Mouse (Mus musculus) embryonic fibroblast, embryonic 13.5 days (primary cell): Measurements from ENCODE around the gene Morn3. TPM values are rescaled to one million over a fixed set of nuclear protein-coding genes. Genes with fewer than 3 reads are reported as not detected.

Source experiments
- H3K27ac ChIP-seq: 2 replicates; pipeline ENCODE4 v1.5.1; 2012; ENCODE audit warnings: low read length, control low read depth, inconsistent platforms; ENCODE audit not compliant: insufficient read depth
- H3K4me1 ChIP-seq: 2 replicates; pipeline ENCODE4 v1.6.1; 2011; ENCODE audit warnings: low read length; ENCODE audit not compliant: control insufficient read depth, insufficient read depth
- H3K4me3 ChIP-seq: 2 replicates; pipeline ENCODE4 v1.5.1; 2011; ENCODE audit warnings: mild to moderate bottlenecking, control low read depth, low read length; ENCODE audit not compliant: insufficient read depth
- CTCF ChIP-seq: IDR thresholded peaks from 2 replicates; pipeline ENCODE4 v1.5.1; 2011; ENCODE audit warnings: mild to moderate bottlenecking, control low read depth, low read length, moderate library complexity, borderline replicate concordance; ENCODE audit not compliant: insufficient read depth
- POLR2A ChIP-seq: IDR thresholded peaks from 2 replicates; pipeline ENCODE4 v1.6.1; 2011; ENCODE audit warnings: low read depth, mild to moderate bottlenecking, control low read depth, low read length, moderate library complexity
- polyA plus RNA-seq: library from polyadenylated mRNA; stranded (reverse); fragments of >200 nt; gene quantifications from 2 replicates; pipeline ENCODE4 v1.2.4, GENCODE M21; 2011; ENCODE audit warnings: low read depth; ENCODE audit not compliant: missing spikeins, insufficient read length

Gene Morn3
- not detected in 2 replicates for polyA plus RNA-seq

- Histone ChIP-seq H3K4me3 (no peak within 1 kb of the TSS), H3K27ac (no peak within 1 kb of the TSS), H3K4me1 (no peaks in the 10 kb centered on the region)
- TF ChIP-seq POLR2A (no peak), CTCF (no peak)
Measured at GRCm38 (mm10) chr5:123046916-123047315, at the start of gene Morn3. Morn3 (minus strand) TSS chr5:123047016.

- Histone ChIP-seq H3K4me3 (no peak overlapping the region), H3K27ac (no peak overlapping the region), H3K4me1 (peaks cover 3% of the 10 kb centered on the region; the same call in 1 of the 2 replicates)
- TF ChIP-seq CTCF (no peak), POLR2A (no peak)
Measured at GRCm38 (mm10) chr5:123096299-123096698, 49.5 kb upstream of the Morn3 start.

DNA sequence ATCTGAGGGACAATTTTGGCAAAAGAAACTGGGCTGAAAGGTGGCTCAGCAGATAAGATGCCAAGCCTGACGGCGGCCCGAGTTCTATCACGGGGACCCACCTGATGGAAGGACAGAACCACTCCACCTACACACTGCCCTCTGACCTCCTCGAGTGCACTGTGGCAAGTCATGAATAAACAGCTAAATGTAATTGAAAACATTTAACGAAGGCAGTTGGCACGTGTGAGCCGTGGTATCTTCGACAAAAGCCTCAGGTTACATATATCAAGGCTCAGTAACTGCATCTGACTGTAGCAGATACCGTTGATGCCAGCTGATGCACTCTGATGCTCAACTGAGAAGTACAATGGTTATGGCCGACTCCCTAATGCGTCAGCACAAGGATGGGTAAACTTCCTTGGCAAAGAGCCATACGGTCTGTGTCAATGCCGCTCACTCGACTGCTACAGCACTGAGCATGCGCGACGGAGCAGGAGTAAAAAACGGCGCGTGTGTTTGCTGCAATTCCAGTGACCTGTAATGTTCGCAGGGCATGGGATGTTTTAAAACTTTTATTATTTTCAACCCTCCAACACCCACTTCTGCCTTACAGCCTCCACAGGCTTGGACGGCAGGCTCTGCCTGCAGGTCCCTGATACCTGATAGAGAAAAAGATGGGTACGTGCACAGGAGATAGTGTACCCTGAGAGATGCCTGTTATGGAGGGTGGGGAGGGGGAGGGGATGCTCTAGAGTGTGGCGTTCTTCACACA lies 47.6 kb upstream of the Morn3 start:
- no peak overlapping the region for H3K27ac ChIP-seq
- TF ChIP-seq CTCF, result no peak
- H3K4me1 ChIP-seq, result peaks cover 3% of the 10 kb centered on the region
- H3K4me3 ChIP-seq, result no peak overlapping the region

DNA sequence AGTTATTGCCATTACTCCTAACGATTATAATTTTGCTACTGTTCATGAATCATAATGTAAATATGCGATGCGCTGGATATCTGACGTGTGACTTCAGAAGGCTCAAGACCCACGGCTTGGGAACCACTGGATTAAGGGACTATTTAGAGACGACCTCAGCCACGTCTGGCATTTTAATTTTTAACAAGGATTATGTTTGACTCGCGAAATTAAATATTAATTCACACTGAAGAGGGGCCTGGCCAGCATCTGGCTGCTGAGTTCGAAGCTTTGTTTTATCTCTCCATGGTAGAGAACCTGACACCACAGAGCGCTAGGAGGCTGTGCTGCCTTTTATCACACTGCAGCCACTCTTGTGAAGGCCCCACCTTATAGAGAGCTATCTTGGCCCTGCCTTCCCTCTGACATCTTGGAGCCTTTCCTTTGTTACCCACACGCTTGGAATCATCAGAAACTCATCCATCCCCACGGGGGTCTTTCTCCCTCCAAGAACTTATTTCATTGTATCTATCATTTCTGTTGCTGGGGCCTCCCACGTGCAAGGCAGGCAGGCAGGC lies 46.3 kb upstream of the Morn3 start:
- H3K4me3 ChIP-seq, result no peak overlapping the region
- peaks cover 3% of the 10 kb centered on the region for H3K4me1 ChIP-seq
- H3K27ac ChIP-seq, result no peak overlapping the region
- TF ChIP-seq POLR2A (no peak), CTCF (no peak)

DNA sequence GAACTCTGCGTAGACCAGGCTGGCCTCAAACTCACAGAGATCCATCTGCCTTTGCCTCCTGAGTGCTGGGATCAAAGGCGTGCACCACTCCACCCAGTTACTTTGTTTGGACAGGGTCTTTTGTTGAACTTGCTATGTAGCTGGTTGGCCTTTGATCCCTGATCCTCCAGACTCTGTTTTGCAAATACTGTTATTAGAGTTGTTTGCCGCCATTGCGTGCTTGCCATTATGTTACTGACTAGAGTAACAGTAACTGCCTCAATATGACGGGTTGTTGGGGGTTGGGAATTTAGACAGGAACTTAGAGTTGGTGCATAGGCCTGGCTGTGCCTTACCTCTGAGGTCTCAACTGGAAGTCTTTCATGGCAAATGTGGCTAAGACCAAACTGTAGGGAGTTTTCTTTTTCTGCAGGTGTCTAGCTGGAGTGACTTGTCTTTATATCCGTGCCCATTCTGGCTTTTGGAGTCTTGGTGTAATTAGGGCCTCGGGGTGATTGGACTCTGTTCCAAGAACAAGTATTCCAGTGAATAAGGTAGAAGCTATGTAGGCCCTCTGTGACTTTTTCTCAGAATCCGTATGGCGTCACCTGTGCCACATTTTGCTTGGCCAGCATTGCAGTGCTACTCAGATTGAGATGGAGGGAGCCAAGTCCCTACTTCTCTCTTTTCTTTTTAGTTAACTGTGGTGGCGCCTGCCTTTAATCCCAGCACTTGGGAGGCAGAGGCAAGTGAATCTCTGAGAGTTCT lies 43.9 kb upstream of the Morn3 start:
- TF ChIP-seq POLR2A (no peak), CTCF (no peak)
- Histone ChIP-seq H3K4me3 (no peak overlapping the region), H3K27ac (no peak overlapping the region), H3K4me1 (no peaks in the 10 kb centered on the region; the same call in 1 of the 2 replicates)

- TF ChIP-seq CTCF (no peak), POLR2A (no peak)
- Histone ChIP-seq H3K4me1 (no peaks in the 10 kb centered on the region; the same call in 1 of the 2 replicates), H3K4me3 (no peak overlapping the region), H3K27ac (no peak overlapping the region)
Measured at GRCm38 (mm10) chr5:123088784-123089183, 42.0 kb upstream of the Morn3 start.

DNA sequence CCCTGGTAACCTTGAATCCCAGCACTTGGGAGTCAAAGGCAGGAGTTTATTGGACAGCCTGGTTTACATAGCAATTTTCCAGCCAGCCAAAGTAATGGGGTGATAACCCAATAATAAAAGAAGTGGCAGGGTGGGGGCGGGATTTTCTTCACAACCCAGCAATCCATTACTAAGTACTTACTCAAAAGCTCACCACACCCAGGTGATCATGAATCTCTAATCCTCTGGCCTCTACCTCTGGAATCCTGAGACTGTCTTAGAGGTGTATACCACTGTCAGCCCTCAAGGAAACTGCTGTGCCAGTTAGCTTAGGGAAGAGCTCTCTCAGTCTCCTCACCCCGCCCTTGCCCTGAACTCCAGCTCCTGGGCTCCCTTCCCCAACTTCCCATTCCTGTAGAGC lies 39.7 kb upstream of the Morn3 start:
- TF ChIP-seq CTCF, result no peak
- TF ChIP-seq POLR2A, result no peak
- Histone ChIP-seq H3K4me3 (no peak overlapping the region), H3K27ac (no peak overlapping the region), H3K4me1 (no peaks in the 10 kb centered on the region; the same call in 1 of the 2 replicates)

DNA sequence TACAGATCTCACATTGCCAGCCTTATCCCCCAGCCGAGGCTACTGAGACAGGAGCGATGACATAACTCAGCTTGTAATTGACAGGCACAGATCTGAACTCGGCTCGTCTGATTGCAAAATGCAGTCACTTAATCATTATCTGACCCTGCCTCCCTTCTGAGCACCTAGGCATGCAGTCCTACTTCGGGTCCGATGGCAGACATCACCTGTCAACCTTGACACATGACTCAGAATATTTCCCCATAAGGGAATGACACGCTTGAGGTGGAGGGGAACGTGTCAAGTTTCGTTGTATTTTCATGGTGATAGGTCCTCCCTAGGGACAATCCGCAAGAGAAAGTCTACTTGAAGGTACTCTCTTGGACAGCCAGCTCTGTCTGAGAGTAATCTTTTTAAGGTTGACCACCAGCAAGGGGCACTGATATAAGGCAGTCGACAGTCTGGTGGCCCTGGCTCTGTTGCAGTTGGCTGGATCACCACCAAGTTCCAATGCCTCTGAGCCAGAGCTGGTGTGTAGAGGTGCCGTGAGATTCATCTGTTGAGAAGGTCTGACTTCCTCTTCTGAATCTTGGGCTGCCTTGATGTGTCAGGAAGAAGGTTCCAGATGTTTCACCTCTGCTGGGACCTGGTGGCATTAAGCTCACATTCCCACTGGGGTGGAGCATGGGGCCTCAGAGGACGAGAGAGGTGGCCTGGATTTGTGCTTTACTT lies 36.7 kb upstream of the Morn3 start:
- TF ChIP-seq POLR2A (no peak), CTCF (no peak)
- Histone ChIP-seq H3K4me3 (no peak overlapping the region), H3K4me1 (no peaks in the 10 kb centered on the region), H3K27ac (no peak overlapping the region)

DNA sequence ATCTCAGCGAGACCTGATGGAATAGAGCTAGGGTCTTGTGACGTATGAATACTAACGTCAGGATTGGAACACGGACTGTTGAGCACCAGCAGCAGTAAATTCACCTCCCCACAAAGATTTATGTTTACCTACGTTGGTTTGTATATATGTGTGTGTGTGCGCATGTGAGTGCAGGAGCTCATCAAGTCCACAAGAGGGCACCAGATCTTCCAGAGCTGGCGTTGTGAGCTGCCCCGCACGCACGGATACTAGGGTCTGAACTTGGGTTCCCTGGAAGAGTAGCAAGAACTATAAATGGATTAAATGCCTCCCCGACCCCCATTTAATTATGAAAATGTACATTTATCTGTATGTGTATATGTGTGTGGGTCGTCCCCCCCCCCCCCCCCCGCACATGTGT lies 33.7 kb upstream of the Morn3 start:
- no peak overlapping the region for H3K27ac ChIP-seq
- no peak overlapping the region for H3K4me3 ChIP-seq
- no peak for TF ChIP-seq POLR2A
- TF ChIP-seq CTCF, result no peak
- H3K4me1 ChIP-seq, result 0 out of 2 replicates have a peak, but pooled peaks cover 3% of the 10 kb centered on the region
